In the genomic region with DNA sequence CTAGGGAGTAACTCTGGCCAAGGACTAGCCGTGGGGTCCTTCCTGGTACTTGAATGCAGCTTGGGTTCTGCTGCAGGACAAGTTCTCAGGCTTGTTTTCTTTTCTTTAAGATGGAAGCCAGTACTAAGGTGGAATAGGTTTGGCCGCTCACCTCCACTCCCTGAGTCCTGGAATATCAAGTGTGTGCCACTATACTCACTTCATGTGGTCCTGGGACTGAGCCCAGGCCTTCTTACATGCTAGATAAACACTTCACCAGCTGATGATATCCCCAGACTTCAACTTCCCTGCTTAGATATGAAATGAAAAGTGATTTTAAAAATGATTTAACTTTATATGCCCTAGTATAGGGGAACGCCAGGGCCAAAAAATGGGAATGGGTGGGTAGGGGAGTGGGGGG, we compare ENCODE assay signal across 27 mouse cellular contexts. TPM values are rescaled to one million over a fixed set of nuclear protein-coding genes. Genes with fewer than 3 reads are reported as not detected.
A peak's percentile ranks its signal among the peaks of the same experiment; 100 is the strongest.
DNase-seq lines count a peak whose midpoint lies in the region; ATAC-seq and TF ChIP-seq lines count a peak whose summit lies in the region.
"Had no signal": no experiment of that assay in that cellular context is flagged by ENCODE, and none has a peak within 500 bp of the region (broad histone marks: within the 10 kb centered on the region; RNA-seq: fewer than 3 reads in every experiment).

No protein-coding gene starts in this region.

- H3K36me3 ChIP-seq in lung, embryonic 15.5 days: no peaks in the 10 kb centered on the region
- H3K36me3 ChIP-seq in lung, embryonic 16.5 days (ENCODE audit: control insufficient read depth, insufficient read depth, low read length): no peaks in the 10 kb centered on the region
- no peaks in the 10 kb centered on the region for H3K36me3 ChIP-seq in hindbrain, embryonic 16.5 days (ENCODE audit: control insufficient read depth, insufficient read depth, low read length)
- H3K36me3 ChIP-seq: embryonic facial prominence, embryonic 10.5 days; embryonic facial prominence, embryonic 13.5 days; forebrain, embryonic 12.5 days; forebrain, embryonic 15.5 days; heart, embryonic 12.5 days; heart, embryonic 15.5 days; hindbrain, embryonic 12.5 days; hindbrain, embryonic 15.5 days; intestine, embryonic 15.5 days had no signal

- H3K9me3 ChIP-seq in lung, embryonic 15.5 days: no peaks in the 10 kb centered on the region
- H3K9me3 ChIP-seq in lung, embryonic 16.5 days (ENCODE audit: control insufficient read depth, low read length): no peaks in the 10 kb centered on the region
- no peaks in the 10 kb centered on the region for H3K9me3 ChIP-seq in hindbrain, embryonic 16.5 days (ENCODE audit: control insufficient read depth, low read length)
- H3K9me3 ChIP-seq: embryonic facial prominence, embryonic 10.5 days; embryonic facial prominence, embryonic 13.5 days; forebrain, embryonic 12.5 days; forebrain, embryonic 15.5 days; heart, embryonic 12.5 days; heart, embryonic 15.5 days; hindbrain, embryonic 12.5 days; hindbrain, embryonic 15.5 days; intestine, embryonic 15.5 days had no signal

- H3K4me1 ChIP-seq in lung, embryonic 15.5 days: no peaks in the 10 kb centered on the region; the same call in 1 of the 2 replicates
- H3K4me1 ChIP-seq in lung, adult 2 months (ENCODE audit: control insufficient read depth, insufficient read depth, low read length): peaks cover under 1% of the 10 kb centered on the region; the same call in 1 of the 2 replicates
- 0 out of 2 replicates have a peak, but pooled peaks cover 2% of the 10 kb centered on the region for H3K4me1 ChIP-seq in lung, embryonic 16.5 days (replicated peaks; ENCODE audit: control insufficient read depth, insufficient read depth, low read length)
- H3K4me1 ChIP-seq in hindbrain, embryonic 16.5 days (ENCODE audit: control insufficient read depth, insufficient read depth, low read depth, low read length): no peaks in the 10 kb centered on the region; the same call in 1 of the 2 replicates
- H3K4me1 ChIP-seq: embryonic facial prominence, embryonic 13.5 days; heart, embryonic 12.5 days; heart, embryonic 15.5 days; hindbrain, embryonic 12.5 days; intestine, embryonic 15.5 days had no signal

- 0 out of 2 replicates have a peak overlapping the region, but pooled peaks have one; percentile 3 for H3K27ac ChIP-seq in lung, embryonic 15.5 days
- H3K27ac ChIP-seq in lung, embryonic 16.5 days (ENCODE audit: low read length): peak overlapping the region; percentile 66
- no peak overlapping the region for H3K27ac ChIP-seq in hindbrain, embryonic 16.5 days (ENCODE audit: low read depth, low read length)
- H3K27ac ChIP-seq: embryonic facial prominence, embryonic 10.5 days; embryonic facial prominence, embryonic 13.5 days; forebrain, embryonic 12.5 days; forebrain, embryonic 15.5 days; heart, embryonic 15.5 days; hindbrain, embryonic 12.5 days; hindbrain, embryonic 15.5 days; intestine, embryonic 15.5 days had no signal

- WGBS in lung, embryonic 15.5 days: 66% methylated on average over 3 of the region's 3 CpGs
- 64% methylated on average over 3 of the region's 3 CpGs for WGBS in lung, adult 2 months
- 66% methylated on average over 3 of the region's 3 CpGs for WGBS in lung, embryonic 16.5 days
- 88% methylated on average over 3 of the region's 3 CpGs for WGBS in hindbrain, embryonic 16.5 days

- no peak for ATAC-seq in lung, embryonic 15.5 days (ENCODE audit: borderline replicate concordance, extremely low read depth, low FRiP score, low TSS enrichment)
- peak; percentile 50 for ATAC-seq in lung, embryonic 16.5 days (ENCODE audit: low read depth)
- ATAC-seq in hindbrain, embryonic 16.5 days: no peak
- ATAC-seq: forebrain, embryonic 15.5 days; intestine, embryonic 15.5 days had no signal

- H3K4me3 ChIP-seq in lung, embryonic 15.5 days: no peak overlapping the region
- no peak overlapping the region for H3K4me3 ChIP-seq in lung, adult 2 months (replicated peaks; ENCODE audit: extremely low read depth, low read depth, low read length)
- no peak overlapping the region for H3K4me3 ChIP-seq in lung, embryonic 16.5 days (ENCODE audit: low read length)
- H3K4me3 ChIP-seq in hindbrain, embryonic 16.5 days (ENCODE audit: low read length): no peak overlapping the region
- H3K4me3 ChIP-seq: embryonic facial prominence, embryonic 10.5 days; embryonic facial prominence, embryonic 13.5 days; erythroblast, embryonic 14.5 days; forebrain, embryonic 12.5 days; forebrain, embryonic 15.5 days; heart, embryonic 12.5 days; heart, embryonic 15.5 days; hindbrain, embryonic 12.5 days; hindbrain, embryonic 15.5 days; intestine, embryonic 15.5 days had no signal

- TF ChIP-seq CTCF in lung, adult 2 months (IDR thresholded peaks at IDR 0.05; ENCODE audit: insufficient read depth, low read length): no peak

- H3K4me2 ChIP-seq in lung, embryonic 15.5 days: no peak overlapping the region
- no peak overlapping the region for H3K4me2 ChIP-seq in lung, embryonic 16.5 days (ENCODE audit: low read depth, low read length)
- H3K4me2 ChIP-seq in hindbrain, embryonic 16.5 days (ENCODE audit: low read length): no peak overlapping the region
- H3K4me2 ChIP-seq: embryonic facial prominence, embryonic 13.5 days; forebrain, embryonic 12.5 days; forebrain, embryonic 15.5 days; heart, embryonic 12.5 days; heart, embryonic 15.5 days; hindbrain, embryonic 12.5 days; hindbrain, embryonic 15.5 days; intestine, embryonic 15.5 days had no signal

- no peak for DNase-seq in lung, adult 2 months
- DNase-seq in lung, postnatal 14 days: peak; percentile 11
- DNase-seq in layer of hippocampus, adult 9-10 months (ENCODE audit: low spot score): no peak
- DNase-seq in adrenal gland, postnatal 36 days: no peak
- DNase-seq: adrenal gland, adult 2 months; adrenal gland, postnatal 14 days; cerebellum, adult 11-12 months; cerebellum, adult 8-10 months; cerebellum, postnatal 10 days; cerebellum, postnatal 36 days; embryo, embryonic 11 days; gastrocnemius, postnatal 14 days; heart, adult 18-20 months; heart, postnatal 10 days had no signal

- no peaks in the 10 kb centered on the region for H3K27me3 ChIP-seq in lung, embryonic 15.5 days
- no peaks in the 10 kb centered on the region for H3K27me3 ChIP-seq in lung, embryonic 16.5 days (ENCODE audit: control insufficient read depth, insufficient read depth, low read depth, low read length)
- no peaks in the 10 kb centered on the region for H3K27me3 ChIP-seq in hindbrain, embryonic 16.5 days (replicated peaks; ENCODE audit: control insufficient read depth, insufficient read depth, low read length)
- H3K27me3 ChIP-seq: embryonic facial prominence, embryonic 13.5 days; forebrain, embryonic 12.5 days; forebrain, embryonic 15.5 days; heart, embryonic 12.5 days; heart, embryonic 15.5 days; hindbrain, embryonic 12.5 days; hindbrain, embryonic 15.5 days; intestine, embryonic 15.5 days had no signal

- H3K9ac ChIP-seq in lung, embryonic 15.5 days: no peak overlapping the region
- H3K9ac ChIP-seq in lung, embryonic 16.5 days (ENCODE audit: low read length): no peak overlapping the region
- H3K9ac ChIP-seq in hindbrain, embryonic 16.5 days (ENCODE audit: low read depth, low read length): no peak overlapping the region
- H3K9ac ChIP-seq: embryonic facial prominence, embryonic 13.5 days; forebrain, embryonic 12.5 days; forebrain, embryonic 15.5 days; heart, embryonic 12.5 days; heart, embryonic 15.5 days; hindbrain, embryonic 12.5 days; hindbrain, embryonic 15.5 days; intestine, embryonic 15.5 days had no signal

- no peak for TF ChIP-seq POLR2A in lung, adult 2 months (IDR thresholded peaks at IDR 0.05; ENCODE audit: borderline replicate concordance, extremely low read depth, low read depth, low read length)

RNA-seq across cellular contexts. Expression of a gene that starts 25.5 kb away (rescaled TPM):
- 86.1 and 88.1 TPM in 2 replicates for polyA plus RNA-seq in lung, embryonic 15.5 days (2015; fragmentation: Nextera tagmentation; extraction: Ambion mirVana)
- polyA plus RNA-seq in lung, adult 2 months (2012; rRNA removed): 8.7 and 17.4 TPM in 2 replicates
- 87.9 and 92.0 TPM in 2 replicates for polyA plus RNA-seq in lung, embryonic 16.5 days (2015; fragmentation: Nextera tagmentation; extraction: Ambion mirVana)
- 59.4 and 68.2 TPM in 2 replicates for polyA plus RNA-seq in hindbrain, embryonic 16.5 days (2015; fragmentation: Nextera tagmentation; extraction: Ambion mirVana)
- 100 to 1,000 TPM; 131 to 157 TPM for total RNA-seq in adrenal gland, postnatal 36 days (2021)

RNA-seq across cellular contexts. Expression of a gene that starts 25.9 kb away (rescaled TPM):
- polyA plus RNA-seq in lung, embryonic 15.5 days (2015; fragmentation: Nextera tagmentation; extraction: Ambion mirVana): 5.7 and 6.6 TPM in 2 replicates
- polyA plus RNA-seq in lung, adult 2 months (2012; rRNA removed): 0.75 and 1.2 TPM in 2 replicates
- 5.9 and 7.0 TPM in 2 replicates for polyA plus RNA-seq in lung, embryonic 16.5 days (2015; fragmentation: Nextera tagmentation; extraction: Ambion mirVana)
- polyA plus RNA-seq in hindbrain, embryonic 16.5 days (2015; fragmentation: Nextera tagmentation; extraction: Ambion mirVana): 4.3 and 5.0 TPM in 2 replicates
- total RNA-seq in adrenal gland, postnatal 36 days (2021): 10 to 100 TPM; 18.7 to 23.3 TPM
